In the genomic region with DNA sequence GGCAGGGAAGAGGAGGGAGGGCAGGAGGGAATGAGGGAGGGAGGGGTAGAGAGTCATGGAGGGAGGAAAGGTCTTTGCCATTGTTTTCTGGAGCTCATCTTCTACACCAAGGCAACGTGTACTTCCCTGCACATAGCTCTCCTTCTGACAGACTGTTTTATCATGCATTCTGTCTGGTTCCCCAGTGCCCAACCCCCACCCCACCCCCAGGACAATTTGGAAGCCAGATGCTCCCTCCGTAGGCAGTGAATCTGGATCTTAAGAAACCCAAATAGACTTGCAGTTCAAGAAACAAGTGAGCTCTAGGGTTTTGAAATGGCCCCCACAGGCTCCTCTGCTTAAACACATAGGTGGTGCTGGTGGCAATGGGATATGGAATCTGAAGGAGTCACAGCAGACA, we compare ENCODE assay signal across 31 mouse cellular contexts. TPM values are rescaled to one million over a fixed set of nuclear protein-coding genes. Genes with fewer than 3 reads are reported as not detected.
DNase-seq lines count a peak whose midpoint lies in the region; ATAC-seq lines count a peak whose summit lies in the region.
"Had no signal": no experiment of that assay in that cellular context is flagged by ENCODE, and none has a peak within 500 bp of the region (broad histone marks: within the 10 kb centered on the region; RNA-seq: fewer than 3 reads in every experiment).

No protein-coding gene starts in this region.

- H3K4me3 ChIP-seq in megakaryocyte, embryonic 14.5 days (replicated peaks): peak overlapping the region; percentile 3
- H3K4me3 ChIP-seq: embryonic facial prominence, embryonic 13.5 days; embryonic facial prominence, embryonic 15.5 days; erythroblast, embryonic 14.5 days; forebrain, embryonic 10.5 days; forebrain, embryonic 12.5 days had no signal

- no peaks in the 10 kb centered on the region for H3K27me3 ChIP-seq in megakaryocyte, embryonic 14.5 days (replicated peaks)
- H3K27me3 ChIP-seq: embryonic facial prominence, embryonic 13.5 days; embryonic facial prominence, embryonic 15.5 days; forebrain, embryonic 12.5 days; Patski had no signal

- peaks cover 94% of the 10 kb centered on the region for H3K4me1 ChIP-seq in megakaryocyte, embryonic 14.5 days
- H3K4me1 ChIP-seq: embryonic facial prominence, embryonic 13.5 days; embryonic facial prominence, embryonic 15.5 days; forebrain, embryonic 10.5 days; forebrain, embryonic 12.5 days had no signal

- no peaks in the 10 kb centered on the region for H3K9me3 ChIP-seq in megakaryocyte, embryonic 14.5 days
- H3K9me3 ChIP-seq: embryonic facial prominence, embryonic 13.5 days; embryonic facial prominence, embryonic 15.5 days; forebrain, embryonic 10.5 days; forebrain, embryonic 12.5 days; G1E had no signal

- no peak for DNase-seq in frontal cortex, adult 2 months (ENCODE audit: extremely low spot score in 1 of 2, low spot score in 1 of 2)
- DNase-seq in brain, adult 2 months (ENCODE audit: low read depth, low spot score): peak; percentile 60
- no peak for DNase-seq in ovary, postnatal 36 days (ENCODE audit: low spot score)
- DNase-seq: adrenal gland, adult 8-10 months; adrenal gland, postnatal 14 days; adrenal gland, postnatal 36 days; B cell, adult 2 months; cerebellum, adult 11 months; cerebellum, adult 18-20 months; cerebellum, adult 8-10 months; cerebellum, adult 9-11 months; cerebellum, postnatal 14 days; cerebellum, postnatal 36 days; embryo, embryonic 11 days had no signal

- ATAC-seq in frontal cortex, adult (ENCODE audit: low TSS enrichment): peak; percentile 64
- ATAC-seq in megakaryocyte, adult 5-6 weeks (ENCODE audit: poor library complexity, severe bottlenecking): no peak
- ATAC-seq: activated CD4-positive, CD25-positive, alpha-beta regulatory T cell, adult 4 months; CD4-positive, CD25-positive, alpha-beta regulatory T cell, adult 4 months; forebrain, embryonic 14.5 days; forebrain, embryonic 16.5 days; Patski had no signal

- peaks cover 39% of the 10 kb centered on the region for H3K36me3 ChIP-seq in megakaryocyte, embryonic 14.5 days (replicated peaks; ENCODE audit: low read length)
- H3K36me3 ChIP-seq: embryonic facial prominence, embryonic 13.5 days; embryonic facial prominence, embryonic 15.5 days; forebrain, embryonic 10.5 days; forebrain, embryonic 12.5 days; G1E had no signal

RNA-seq across cellular contexts. Expression of a gene that starts 1.8 kb away (rescaled TPM):
- polyA plus RNA-seq in frontal cortex, adult 2 months (2012; rRNA removed): 0.34 and 0.36 TPM in 2 replicates
- polyA plus RNA-seq in megakaryocyte, embryonic 14.5 days (2012; ENCODE audit: insufficient read depth, low replicate concordance): 538 and 669 TPM in 2 replicates
- total RNA-seq in megakaryocyte, adult 5-6 weeks (2015): 0.29 and 0.39 TPM in 2 replicates
- 0.40 TPM in 1 of 2 replicates, not detected in the other for total RNA-seq in megakaryocyte, adult 5-6 weeks (2017)
- total RNA-seq: CH12.LX had no signal
- polyA plus RNA-seq: activated CD4-positive, CD25-positive, alpha-beta regulatory T cell, adult 4 months; CD4-positive, CD25-positive, alpha-beta regulatory T cell, adult 4 months; Patski had no signal

RNA-seq across cellular contexts. Expression of a gene that starts 11.7 kb away (rescaled TPM):
- polyA plus RNA-seq in frontal cortex, adult 2 months (2012; rRNA removed): 32.8 and 34.9 TPM in 2 replicates
- polyA plus RNA-seq in megakaryocyte, embryonic 14.5 days (2012; ENCODE audit: insufficient read depth, low replicate concordance): 45.6 and 176 TPM in 2 replicates
- total RNA-seq in megakaryocyte, adult 5-6 weeks (2015): 50.6 and 58.3 TPM in 2 replicates
- 85.8 and 90.5 TPM in 2 replicates for total RNA-seq in megakaryocyte, adult 5-6 weeks (2017)
- total RNA-seq: CH12.LX; common myeloid progenitor, adult 5-6 weeks had no signal
- polyA plus RNA-seq: activated CD4-positive, CD25-positive, alpha-beta regulatory T cell, adult 4 months; CD4-positive, CD25-positive, alpha-beta regulatory T cell, adult 4 months had no signal

RNA-seq across cellular contexts. Expression of a gene that starts 42.0 kb away (rescaled TPM):
- polyA plus RNA-seq in frontal cortex, adult 2 months (2012; rRNA removed): 0.12 and 0.13 TPM in 2 replicates
- 0.94 TPM in 1 of 2 replicates, not detected in the other for polyA plus RNA-seq in megakaryocyte, embryonic 14.5 days (2012; ENCODE audit: insufficient read depth, low replicate concordance)
- 68.9 and 78.4 TPM in 2 replicates for total RNA-seq in megakaryocyte, adult 5-6 weeks (2015)
- total RNA-seq in megakaryocyte, adult 5-6 weeks (2017): 34.0 and 39.6 TPM in 2 replicates
- polyA plus RNA-seq: embryonic facial prominence, embryonic 11.5 days; embryonic facial prominence, embryonic 13.5 days; forebrain, embryonic 12.5 days; forebrain, embryonic 14.5 days; forebrain, embryonic 16.5 days had no signal

RNA-seq across cellular contexts. Expression of a gene that starts 51.8 kb away (rescaled TPM):
- polyA plus RNA-seq in frontal cortex, adult 2 months (2012; rRNA removed): 31.2 and 35.5 TPM in 2 replicates
- polyA plus RNA-seq in megakaryocyte, embryonic 14.5 days (2012; ENCODE audit: insufficient read depth, low replicate concordance): 12.7 and 14.4 TPM in 2 replicates
- 83.3 and 85.2 TPM in 2 replicates for total RNA-seq in megakaryocyte, adult 5-6 weeks (2015)
- total RNA-seq in megakaryocyte, adult 5-6 weeks (2017): 32.8 and 47.1 TPM in 2 replicates

RNA-seq across cellular contexts. Expression of a gene that starts 51.9 kb away (rescaled TPM):
- polyA plus RNA-seq in frontal cortex, adult 2 months (2012; rRNA removed): 17.5 and 20.7 TPM in 2 replicates
- polyA plus RNA-seq in megakaryocyte, embryonic 14.5 days (2012; ENCODE audit: insufficient read depth, low replicate concordance): 4.4 and 14.6 TPM in 2 replicates
- 40.3 and 42.5 TPM in 2 replicates for total RNA-seq in megakaryocyte, adult 5-6 weeks (2015)
- 52.8 and 53.3 TPM in 2 replicates for total RNA-seq in megakaryocyte, adult 5-6 weeks (2017)

Comparison
In these comparisons a context has a peak if more than half of its experiments do, and no peak if none do; other contexts are left out.
1. RNA of a gene that starts 1.8 kb away (polyA plus RNA-seq): 538 to 669 TPM in megakaryocyte, embryonic 14.5 days; 0.34 to 0.36 TPM in frontal cortex, adult 2 months; every median in the first group is over 100 times any median in the second.